ENCODE assay signal across 11 mouse cellular contexts in the genomic region with DNA sequence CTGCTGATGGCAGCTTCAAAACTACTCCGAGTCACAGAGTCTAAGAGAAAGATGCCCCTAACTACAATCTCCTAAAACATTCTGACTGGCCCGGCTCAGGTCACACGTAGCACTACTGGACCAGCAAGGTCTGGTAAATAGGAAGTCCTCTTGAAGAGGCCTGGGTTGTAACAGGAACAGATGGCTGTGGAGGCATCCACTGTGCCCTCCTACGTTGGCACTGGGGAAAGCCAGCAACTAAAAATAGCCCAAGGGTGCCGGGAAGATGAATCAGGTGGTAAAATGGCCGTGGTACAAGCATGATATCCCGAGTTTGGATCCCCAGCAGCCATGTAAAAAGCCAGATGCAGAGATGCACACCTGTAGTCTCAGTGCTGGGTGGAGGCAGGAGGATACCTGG. TPM values are rescaled to one million over a fixed set of nuclear protein-coding genes. Genes with fewer than 3 reads are reported as not detected.
DNase-seq lines count a peak whose midpoint lies in the region; ATAC-seq lines count a peak whose summit lies in the region.
"Had no signal": no experiment of that assay in that cellular context is flagged by ENCODE, and none has a peak within 500 bp of the region (broad histone marks: within the 10 kb centered on the region; RNA-seq: fewer than 3 reads in every experiment).

No protein-coding gene starts in this region.

- intact Hi-C loops in left cerebral cortex, postnatal 10 days (cut with DNase I), result no loop called here
- intact Hi-C loops in gastrocnemius, postnatal 14 days (cut with DNase I; ENCODE audit: low total_unique reads), result no loop called here
- intact Hi-C loops in left cerebral cortex, postnatal 36 days (cut with DNase I), result no loop called here

- ATAC-seq in megakaryocyte, adult 5-6 weeks (ENCODE audit: poor library complexity, severe bottlenecking), result no peak
- ATAC-seq: intestine, embryonic 15.5 days had no signal

- DNase-seq in left cerebral cortex, adult 11 months (ENCODE audit: low spot score), result peak; percentile 45
- DNase-seq in left cerebral cortex, postnatal 10 days (ENCODE audit: extremely low spot score in 1 of 2, low spot score in 2 of 2), result no peak
- peak; percentile 63 for DNase-seq in cerebellum, adult 8-10 months
- peak; percentile 45 for DNase-seq in gastrocnemius, postnatal 14 days
- DNase-seq in left cerebral cortex, postnatal 36 days (ENCODE audit: low spot score in 2 of 2), result peak; percentile 44 to 55
- DNase-seq in MN1 (ENCODE audit: low spot score), result no peak
- no peak for DNase-seq in lung, postnatal 25 days (ENCODE audit: low spot score)
- DNase-seq: spleen, adult 18-20 months had no signal

RNA-seq across cellular contexts. Expression of a gene that starts 17.6 kb away (rescaled TPM):
- total RNA-seq in left cerebral cortex, postnatal 10 days (2021), result 10 to 100 TPM in 1 of 2 experiments, 1 to 10 TPM in 1; 7.4 to 10.1 TPM
- 1 to 10 TPM; 6.8 to 7.2 TPM for total RNA-seq in gastrocnemius, postnatal 14 days (2021)
- 10 to 100 TPM; 10.7 to 12.7 TPM for total RNA-seq in left cerebral cortex, postnatal 36 days (2021)
- total RNA-seq in megakaryocyte, adult 5-6 weeks (2015), result 42.5 and 43.5 TPM in 2 replicates
- 74.9 and 76.1 TPM in 2 replicates for total RNA-seq in megakaryocyte, adult 5-6 weeks (2017)

RNA-seq across cellular contexts. Expression of a gene that starts 35.9 kb away (rescaled TPM):
- total RNA-seq in left cerebral cortex, postnatal 10 days (2021), result 10 to 100 TPM; 11.0 to 12.5 TPM
- 1 to 10 TPM; 6.8 to 8.6 TPM for total RNA-seq in gastrocnemius, postnatal 14 days (2021)
- total RNA-seq in left cerebral cortex, postnatal 36 days (2021), result 1 to 10 TPM; 5.3 to 5.8 TPM
- total RNA-seq in megakaryocyte, adult 5-6 weeks (2015), result not detected in 2 replicates
- total RNA-seq in megakaryocyte, adult 5-6 weeks (2017), result not detected in 2 replicates
- total RNA-seq: megakaryocyte-erythroid progenitor cell, adult 5-6 weeks had no signal

RNA-seq across cellular contexts. Expression of a gene that starts 39.3 kb away (rescaled TPM):
- total RNA-seq in left cerebral cortex, postnatal 10 days (2021), result under 1 TPM; 0.18 to 0.49 TPM
- total RNA-seq in gastrocnemius, postnatal 14 days (2021), result 10 to 100 TPM in 1 of 2 experiments, 1 to 10 TPM in 1; 7.4 to 11.3 TPM
- 1 to 10 TPM; 5.6 to 6.3 TPM for total RNA-seq in left cerebral cortex, postnatal 36 days (2021)
- total RNA-seq in megakaryocyte, adult 5-6 weeks (2015), result not detected in 2 replicates
- not detected in 2 replicates for total RNA-seq in megakaryocyte, adult 5-6 weeks (2017)
- total RNA-seq: megakaryocyte-erythroid progenitor cell, adult 5-6 weeks had no signal

RNA-seq across cellular contexts. Expression of a gene that starts 47.2 kb away (rescaled TPM):
- 10 to 100 TPM; 29.7 to 31.9 TPM for total RNA-seq in left cerebral cortex, postnatal 10 days (2021)
- 10 to 100 TPM; 10.2 to 11.2 TPM for total RNA-seq in gastrocnemius, postnatal 14 days (2021)
- total RNA-seq in left cerebral cortex, postnatal 36 days (2021), result 10 to 100 TPM; 28.2 to 28.7 TPM
- 13.7 and 19.5 TPM in 2 replicates for total RNA-seq in megakaryocyte, adult 5-6 weeks (2015)
- total RNA-seq in megakaryocyte, adult 5-6 weeks (2017), result 20.0 and 23.4 TPM in 2 replicates

RNA-seq across cellular contexts. Expression of a gene that starts 54.0 kb away (rescaled TPM):
- total RNA-seq in left cerebral cortex, postnatal 10 days (2021), result under 1 TPM; 0.21 to 0.36 TPM
- total RNA-seq in gastrocnemius, postnatal 14 days (2021), result under 1 TPM; 0.27 to 0.43 TPM
- total RNA-seq in left cerebral cortex, postnatal 36 days (2021), result under 1 TPM; 0.44 to 0.66 TPM
- not detected in 2 replicates for total RNA-seq in megakaryocyte, adult 5-6 weeks (2015)
- total RNA-seq in megakaryocyte, adult 5-6 weeks (2017), result not detected in 2 replicates
- total RNA-seq: megakaryocyte-erythroid progenitor cell, adult 5-6 weeks had no signal

Comparison
In these comparisons a context has a peak if more than half of its experiments do, and no peak if none do; other contexts are left out.
1. DNase-seq: peak in left cerebral cortex, adult 11 months (single experiment), cerebellum, adult 8-10 months (single experiment), gastrocnemius, postnatal 14 days (single experiment) and left cerebral cortex, postnatal 36 days (2 of 2); none in left cerebral cortex, postnatal 10 days (0 of 2), MN1 (single experiment) and lung, postnatal 25 days (single experiment).
2. RNA of a gene that starts 39.3 kb away (total RNA-seq): 7.4 to 11.3 TPM in gastrocnemius, postnatal 14 days and 5.6 to 6.3 TPM in left cerebral cortex, postnatal 36 days; 0.18 to 0.49 TPM in left cerebral cortex, postnatal 10 days and not detected in megakaryocyte, adult 5-6 weeks; every median in the first group is over 4 times any median in the second.
3. RNA of a gene that starts 35.9 kb away (total RNA-seq): 11.0 to 12.5 TPM in left cerebral cortex, postnatal 10 days, 6.8 to 8.6 TPM in gastrocnemius, postnatal 14 days and 5.3 to 5.8 TPM in left cerebral cortex, postnatal 36 days; not detected in megakaryocyte, adult 5-6 weeks; every median in the first group is over 4 times any median in the second.